Mouse (Mus musculus): ENCODE results near the gene Abhd11.
"Not testable (repeated sequence)": the region's sequence is repeated elsewhere in the genome, so short reads cannot be mapped to it uniquely, and the experiment has no call there.

Abhd11 gene

GRCm38 (mm10) chr5:135024665-135025224, 15.8 kb downstream of the Abhd11 start:
- no peak for DNase-seq

- DNase-seq, result no peak
Observed at GRCm38 (mm10) chr5:135025899-135026298, 16.9 kb downstream of the Abhd11 start.

- DNase-seq, result no peak
Observed at GRCm38 (mm10) chr5:135029007-135029854, 20.3 kb downstream of the Abhd11 start.

- DNase-seq, result no peak
Observed at GRCm38 (mm10) chr5:135032581-135032980, 23.6 kb downstream of the Abhd11 start.

GRCm38 (mm10) chr5:135034593-135034992, 25.6 kb downstream of the Abhd11 start:
- DNase-seq, result no peak

- DNase-seq, result no peak
Observed at GRCm38 (mm10) chr5:135035608-135036359, 26.8 kb downstream of the Abhd11 start.

GRCm38 (mm10) chr5:135037946-135038345, 29.0 kb downstream of the Abhd11 start:
- DNase-seq, result no peak

- no peak for DNase-seq
Observed at GRCm38 (mm10) chr5:135039541-135039940, 30.6 kb downstream of the Abhd11 start.

GRCm38 (mm10) chr5:135040059-135040458, 31.1 kb downstream of the Abhd11 start:
- DNase-seq, result no peak

GRCm38 (mm10) chr5:135040777-135041176, 31.8 kb downstream of the Abhd11 start:
- no peak for DNase-seq

GRCm38 (mm10) chr5:135042105-135042788, 33.3 kb downstream of the Abhd11 start:
- no peak for DNase-seq

GRCm38 (mm10) chr5:135044575-135044974, 35.6 kb downstream of the Abhd11 start:
- no peak for DNase-seq

GRCm38 (mm10) chr5:135048539-135048938, 39.6 kb downstream of the Abhd11 start:
- DNase-seq, result no peak

- DNase-seq, result not testable (repeated sequence)
Observed at GRCm38 (mm10) chr5:135049268-135049667, 40.3 kb downstream of the Abhd11 start.

- DNase-seq, result no peak
Observed at GRCm38 (mm10) chr5:135053356-135053755, 44.4 kb downstream of the Abhd11 start.
